Mouse (Mus musculus): ENCODE measurements around the gene Rbms2.
"Not testable (repeated sequence)": the region's sequence is repeated elsewhere in the genome, so short reads cannot be mapped to it uniquely, and the experiment has no call there.

The Rbms2 gene

DNA sequence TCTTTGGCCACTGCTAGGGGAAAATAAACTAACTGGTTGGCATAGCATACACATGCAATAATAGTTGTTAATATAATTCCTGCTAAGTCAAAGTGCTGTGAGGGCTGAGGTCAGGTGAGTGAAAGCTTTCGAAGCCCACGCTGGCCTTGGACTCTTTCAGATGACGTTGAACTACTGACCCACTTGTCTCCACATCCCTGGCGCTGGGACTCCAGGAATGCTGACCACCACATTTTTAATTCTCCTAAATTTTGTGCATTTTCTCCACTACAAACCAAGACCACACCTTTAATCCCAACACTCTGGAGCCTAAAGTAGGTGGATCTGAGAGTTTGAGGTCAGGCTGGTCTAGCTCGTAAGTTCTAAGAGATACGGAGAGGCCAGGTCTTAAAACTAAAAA, 13.0 kb upstream of the Rbms2 start:
- DNase-seq (ENCODE audit: low read depth) = no peak

- not testable (repeated sequence) for DNase-seq (ENCODE audit: low read depth)
Observed at GRCm38 (mm10) chr10:128192030-128192766, 12.1 kb upstream of the Rbms2 start.

GRCm38 (mm10) chr10:128191472-128191871, 11.4 kb upstream of the Rbms2 start:
- DNase-seq (ENCODE audit: low read depth) = no peak

DNA sequence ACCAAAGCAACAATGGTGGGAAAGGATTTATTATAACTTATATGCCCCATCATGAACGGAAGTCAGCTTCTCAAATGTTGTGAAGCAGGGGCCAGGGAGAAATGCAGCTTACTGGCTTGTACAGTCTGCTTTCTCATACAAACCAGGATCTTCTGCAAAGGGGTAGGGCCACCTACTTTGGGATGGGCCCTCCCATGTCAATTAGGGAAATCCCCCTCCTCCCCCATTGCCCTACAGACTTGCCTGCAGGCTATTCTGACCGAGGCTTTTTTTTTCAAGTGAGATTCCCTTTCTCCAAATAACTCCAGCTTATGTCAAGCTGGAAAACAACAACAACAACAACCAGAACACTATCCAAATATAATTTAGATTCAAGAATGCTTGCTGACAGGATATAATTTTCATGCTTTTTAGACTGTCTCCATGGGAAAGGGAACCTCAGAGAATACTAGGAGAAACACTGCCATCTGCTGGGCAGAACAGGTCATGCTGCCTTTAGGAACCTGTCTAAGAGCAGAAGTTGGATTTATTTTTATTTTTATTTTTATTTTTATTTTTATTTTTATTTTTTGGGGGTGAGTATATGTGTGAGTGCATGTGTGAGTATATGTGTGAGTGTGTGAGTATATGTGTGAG, 8.3 kb upstream of the Rbms2 start:
- peak; percentile 90 for DNase-seq (ENCODE audit: low read depth)

- no peak for DNase-seq (ENCODE audit: low read depth)
Observed at GRCm38 (mm10) chr10:128187181-128187605, 7.1 kb upstream of the Rbms2 start.

GRCm38 (mm10) chr10:128185959-128186358, 5.9 kb upstream of the Rbms2 start:
- DNase-seq (ENCODE audit: low read depth) = peak; percentile 94

GRCm38 (mm10) chr10:128185277-128185940, 5.3 kb upstream of the Rbms2 start:
- peak; percentile 42 for DNase-seq (ENCODE audit: low read depth)

DNA sequence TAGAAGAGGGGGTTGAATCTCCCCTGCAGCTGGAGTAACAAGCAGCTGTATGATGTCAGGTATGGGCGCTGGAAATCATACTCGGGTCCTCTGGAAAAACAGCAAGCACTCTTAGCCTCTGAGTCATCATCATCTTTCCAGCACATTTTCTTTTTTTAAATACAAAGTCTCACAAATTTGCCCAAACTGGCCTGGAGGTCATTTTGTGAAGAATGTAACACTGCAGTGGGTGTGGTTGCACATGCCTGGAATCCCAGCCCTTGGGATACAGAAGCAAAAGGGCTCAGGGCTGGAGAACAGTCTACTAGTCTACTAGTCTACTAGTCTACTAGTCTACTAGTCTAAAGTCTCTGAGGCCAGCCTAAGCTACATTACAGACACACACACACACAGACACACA, 4.2 kb upstream of the Rbms2 start:
- DNase-seq (ENCODE audit: low read depth) = no peak

- no peak for DNase-seq (ENCODE audit: low read depth)
Observed at GRCm38 (mm10) chr10:128177316-128177715, 2.8 kb downstream of the Rbms2 start.

- DNase-seq (ENCODE audit: low read depth) = peak; percentile 90
Observed at GRCm38 (mm10) chr10:128175996-128176755, 3.9 kb downstream of the Rbms2 start.

GRCm38 (mm10) chr10:128175302-128175701, 4.8 kb downstream of the Rbms2 start:
- no peak for DNase-seq (ENCODE audit: low read depth)

DNA sequence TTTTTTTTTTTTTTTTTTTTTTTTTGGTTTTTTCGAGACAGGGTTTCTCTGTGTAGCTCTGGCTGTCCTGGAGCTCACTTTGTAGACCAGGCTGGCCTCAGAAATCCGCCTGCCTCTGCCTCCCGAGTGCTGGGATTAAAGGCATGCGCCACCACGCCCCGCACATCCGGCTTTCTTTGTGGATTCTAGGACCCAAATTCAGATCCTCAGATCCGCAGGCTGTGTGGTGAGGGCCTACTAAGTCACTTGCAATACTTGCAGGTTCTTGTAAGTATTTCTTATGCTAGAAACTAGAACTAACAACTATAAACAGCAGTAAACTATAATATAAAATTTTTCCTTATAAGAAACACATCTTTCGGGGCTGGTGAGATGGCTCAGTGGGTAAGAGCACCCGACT, 8.7 kb downstream of the Rbms2 start:
- DNase-seq (ENCODE audit: low read depth) = not testable (repeated sequence)

- DNase-seq (ENCODE audit: low read depth) = no peak
Observed at GRCm38 (mm10) chr10:128167091-128167490, 13.0 kb downstream of the Rbms2 start.

DNA sequence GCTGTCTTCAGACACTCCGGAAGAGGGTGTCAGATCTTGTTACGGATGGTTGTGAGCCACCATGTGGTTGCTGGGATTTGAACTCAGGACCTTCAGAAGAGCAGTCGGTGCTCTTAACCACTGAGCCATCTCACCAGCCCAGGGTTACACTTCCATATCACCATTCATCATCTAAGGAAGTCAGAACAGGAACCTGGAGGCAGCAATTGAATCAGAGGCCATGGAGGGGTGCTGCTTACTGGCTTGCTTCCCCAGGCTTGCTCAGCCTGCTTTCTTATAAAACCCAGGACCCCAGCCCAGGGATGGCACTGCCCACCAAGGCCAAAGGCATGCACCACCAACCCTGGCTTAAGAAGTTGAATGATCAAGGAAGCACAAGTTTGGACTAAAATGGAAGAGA, 14.4 kb downstream of the Rbms2 start:
- DNase-seq (ENCODE audit: low read depth) = not testable (repeated sequence)

GRCm38 (mm10) chr10:128153978-128154377, 26.1 kb downstream of the Rbms2 start:
- no peak for DNase-seq (ENCODE audit: low read depth)

- DNase-seq (ENCODE audit: low read depth) = no peak
Observed at GRCm38 (mm10) chr10:128150941-128151340, 29.2 kb downstream of the Rbms2 start.

GRCm38 (mm10) chr10:128149592-128149991, 30.5 kb downstream of the Rbms2 start:
- peak; percentile 41 for DNase-seq (ENCODE audit: low read depth)

DNA sequence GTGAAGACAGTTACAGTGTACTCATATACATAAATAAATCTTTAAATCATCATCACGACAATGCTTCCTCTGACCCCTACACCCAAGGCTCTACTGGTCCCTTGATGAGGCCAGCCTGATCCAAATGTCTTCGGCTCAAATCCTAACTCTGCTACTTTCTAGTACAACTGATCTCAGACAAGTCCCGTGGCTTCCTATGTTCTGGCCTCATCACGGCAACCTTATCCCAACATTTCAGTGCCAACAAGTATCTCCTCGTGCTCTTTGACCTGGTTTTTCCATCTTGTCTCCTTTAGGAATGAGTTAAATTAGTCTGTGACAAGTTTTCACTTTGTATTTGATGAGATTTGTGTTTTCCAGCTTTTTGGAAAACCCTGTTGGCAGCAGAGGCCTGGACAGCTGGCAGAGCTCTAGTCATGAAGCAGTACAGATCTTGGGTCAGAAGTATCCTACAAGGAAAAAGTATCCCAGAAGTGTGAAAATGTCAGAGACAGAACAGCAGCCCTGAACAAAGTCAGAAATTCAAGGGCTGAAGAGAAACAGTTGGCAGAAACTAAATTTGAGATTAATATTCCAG, 31.2 kb downstream of the Rbms2 start:
- no peak for DNase-seq (ENCODE audit: low read depth)

- DNase-seq (ENCODE audit: low read depth) = no peak
Observed at GRCm38 (mm10) chr10:128144961-128145360, 35.1 kb downstream of the Rbms2 start.

- DNase-seq (ENCODE audit: low read depth) = no peak
Observed at GRCm38 (mm10) chr10:128143659-128144058, 36.4 kb downstream of the Rbms2 start.

- no peak for DNase-seq (ENCODE audit: low read depth)
Observed at GRCm38 (mm10) chr10:128142165-128142564, 37.9 kb downstream of the Rbms2 start.
